Mouse (Mus musculus): ENCODE results near the gene Nploc4.

The Nploc4 gene

GRCm38 (mm10) chr11:120437152-120437856 lies at the start of gene Nploc4:
TSS of gene Nploc4 (minus strand) at chr11:120437708.
- DNase-seq = peak; percentile 93

GRCm38 (mm10) chr11:120485251-120485650 lies 47.7 kb upstream of the Nploc4 start:
- no peak for DNase-seq

GRCm38 (mm10) chr11:120484265-120484981 lies 46.9 kb upstream of the Nploc4 start, which contains the start of gene Mrpl12:
TSS of gene Mrpl12 (plus strand) at chr11:120484613.
- DNase-seq = peak; percentile 89

GRCm38 (mm10) chr11:120483448-120483934 lies 46.0 kb upstream of the Nploc4 start:
- no peak for DNase-seq

- no peak for DNase-seq
Measured at GRCm38 (mm10) chr11:120472052-120472451, 34.5 kb upstream of the Nploc4 start.

- DNase-seq = no peak
Measured at GRCm38 (mm10) chr11:120467736-120468092, 30.2 kb upstream of the Nploc4 start.

- peak; percentile 96 for DNase-seq
Measured at GRCm38 (mm10) chr11:120467051-120467735, 29.7 kb upstream of the Nploc4 start, which contains the start of gene Arl16. TSS of gene Arl16 (minus strand) at chr11:120467607.

GRCm38 (mm10) chr11:120465521-120465920 lies 28.0 kb upstream of the Nploc4 start:
- no peak for DNase-seq

- DNase-seq = no peak
Measured at GRCm38 (mm10) chr11:120464365-120464764, 26.9 kb upstream of the Nploc4 start.

GRCm38 (mm10) chr11:120463536-120463935 lies 26.0 kb upstream of the Nploc4 start:
- DNase-seq = no peak

GRCm38 (mm10) chr11:120458847-120459597 lies 21.5 kb upstream of the Nploc4 start:
- no peak for DNase-seq

- DNase-seq = peak; percentile 83
Measured at GRCm38 (mm10) chr11:120457772-120458751, 20.6 kb upstream of the Nploc4 start, which contains the start of the genes Oxld1 and Ccdc137. TSS of gene Oxld1 (minus strand) at chr11:120458068. TSS of gene Ccdc137 (plus strand) at chr11:120458115.

- no peak for DNase-seq
Measured at GRCm38 (mm10) chr11:120457370-120457769, 19.9 kb upstream of the Nploc4 start.

- DNase-seq = no peak
Measured at GRCm38 (mm10) chr11:120455413-120455812, 17.9 kb upstream of the Nploc4 start.

GRCm38 (mm10) chr11:120454965-120455364 lies 17.5 kb upstream of the Nploc4 start:
- DNase-seq = no peak

- DNase-seq = no peak
Measured at GRCm38 (mm10) chr11:120453306-120453705, 15.8 kb upstream of the Nploc4 start, which contains the start of gene Pde6g. TSS of gene Pde6g (minus strand) at chr11:120453500.

GRCm38 (mm10) chr11:120452246-120452645 lies 14.7 kb upstream of the Nploc4 start:
- DNase-seq = no peak

- no peak for DNase-seq
Measured at GRCm38 (mm10) chr11:120447179-120447578, 9.7 kb upstream of the Nploc4 start.

- DNase-seq = no peak
Measured at GRCm38 (mm10) chr11:120445475-120445874, 8.0 kb upstream of the Nploc4 start.

GRCm38 (mm10) chr11:120444106-120444505 lies 6.6 kb upstream of the Nploc4 start:
- DNase-seq = no peak

GRCm38 (mm10) chr11:120442765-120443280 lies 5.3 kb upstream of the Nploc4 start:
- no peak for DNase-seq

All from thymus, postnatal 4 days (tissue).